Comparison of ENCODE assay signal across 8 mouse cellular contexts in the genomic region with DNA sequence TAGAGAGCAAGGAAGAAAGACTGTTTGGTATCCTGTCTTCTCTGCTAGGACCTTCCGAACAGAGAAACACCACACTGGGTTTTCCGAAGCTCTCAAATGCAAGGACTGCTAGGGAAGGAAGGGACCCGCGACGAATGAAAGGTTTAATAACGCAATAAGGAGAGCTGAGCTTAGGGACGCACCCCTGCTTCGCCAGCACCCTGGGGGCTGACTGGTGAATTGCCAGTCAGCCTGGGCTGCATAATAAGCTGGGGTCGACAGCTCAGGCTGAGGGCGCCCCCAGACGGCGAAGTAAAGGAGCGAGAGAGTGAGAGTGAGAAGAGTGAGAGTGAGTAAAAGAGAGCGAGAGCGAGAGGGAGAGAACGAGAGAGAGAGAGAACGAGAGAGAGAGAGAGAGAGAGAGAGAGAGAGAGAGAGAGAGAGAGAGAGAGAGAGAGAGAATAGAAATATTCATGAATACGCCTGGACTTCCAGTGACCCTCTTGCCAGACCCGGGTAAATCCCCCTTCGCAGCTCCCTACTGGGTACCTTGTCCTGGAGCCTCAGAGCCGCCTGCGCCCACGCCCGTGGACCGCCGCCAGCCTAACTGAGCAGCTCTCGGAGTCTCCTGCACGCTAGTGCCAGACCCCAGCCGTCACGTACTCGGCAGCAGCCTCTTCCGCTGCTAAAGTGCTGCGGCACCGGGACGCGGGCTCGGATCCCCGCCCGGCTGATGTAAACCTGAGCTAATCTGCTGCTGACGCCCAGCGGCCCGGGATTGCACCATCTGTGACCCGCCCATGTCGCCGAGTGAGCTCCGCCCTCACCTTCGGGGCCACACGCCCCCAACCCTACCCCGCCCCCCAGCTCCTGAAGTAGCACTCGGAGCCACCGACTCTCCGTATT. TPM values are rescaled to one million over a fixed set of nuclear protein-coding genes. Genes with fewer than 3 reads are reported as not detected.
A peak's percentile ranks its signal among the peaks of the same experiment; 100 is the strongest.
DNase-seq lines count a peak whose midpoint lies in the region; ATAC-seq and TF ChIP-seq lines count a peak whose summit lies in the region.

A gene (minus strand): TSS at position 704 of the 885 bp plus-strand sequence.

- DNase-seq in G1E (ENCODE audit: low spot score), result peak; percentile 83
- peak; percentile 72 for DNase-seq in cerebellum, adult 11 months
- peak; percentile 74 for DNase-seq in heart, postnatal 25 days (ENCODE audit: low spot score)
- DNase-seq in layer of hippocampus, adult 2 months (ENCODE audit: low spot score in 2 of 2), result peak; percentile 51 to 64
- peak; percentile 93 for DNase-seq in lung, postnatal 10 days
- DNase-seq in ovary, postnatal 14 days (ENCODE audit: low spot score), result peak; percentile 62
- peak; percentile 77 to 90 for DNase-seq in thymus, postnatal 10 days (ENCODE audit: low spot score in 2 of 2)

- TF ChIP-seq CTCF in G1E (IDR thresholded peaks at IDR 0.05; ENCODE audit: low read depth, low read length), result peak; percentile 14; the same call in 1 of the 2 replicates
- peak; percentile 82 for TF ChIP-seq CTCF in layer of hippocampus, adult 2 months (conservative IDR thresholded peaks at IDR 0.05)

- H3K9me3 ChIP-seq in G1E (replicated peaks), result no peaks in the 10 kb centered on the region
- no peaks in the 10 kb centered on the region for H3K9me3 ChIP-seq in forebrain, embryonic 15.5 days

- under 1% methylated on average over 52 of the region's 52 CpGs for WGBS in forebrain, embryonic 15.5 days

- peak within 1 kb of the TSS; percentile 84 for H3K4me2 ChIP-seq in forebrain, embryonic 15.5 days (replicated peaks)

- peaks cover 67% of the 10 kb centered on the region for H3K4me1 ChIP-seq in G1E (ENCODE audit: insufficient read depth, low read depth, low read length)
- peaks cover 15% of the 10 kb centered on the region for H3K4me1 ChIP-seq in forebrain, embryonic 15.5 days

- 0 out of 2 replicates have a peak within 1 kb of the TSS, but pooled peaks have one; percentile 28 for H3K27ac ChIP-seq in forebrain, embryonic 15.5 days (replicated peaks)
- peak within 1 kb of the TSS; percentile 73 for H3K27ac ChIP-seq in layer of hippocampus, adult 2 months

- peak within 1 kb of the TSS; percentile 82 for H3K4me3 ChIP-seq in G1E (ENCODE audit: low read depth, low read length)
- H3K4me3 ChIP-seq in forebrain, embryonic 15.5 days, result peak within 1 kb of the TSS; percentile 56
- peak within 1 kb of the TSS; percentile 75 for H3K4me3 ChIP-seq in layer of hippocampus, adult 2 months

- ATAC-seq in G1E (ENCODE audit: extremely low read depth, insufficient number of reproducible peaks, low FRiP score, poor library complexity, severe bottlenecking), result peak; percentile 52
- peak; percentile 87 for ATAC-seq in forebrain, embryonic 15.5 days (replicated peaks)

- H3K27me3 ChIP-seq in G1E (ENCODE audit: insufficient read depth, low read length), result no peaks in the 10 kb centered on the region
- H3K27me3 ChIP-seq in forebrain, embryonic 15.5 days, result 0 out of 2 replicates have a peak, but pooled peaks cover 6% of the 10 kb centered on the region

- peaks cover 36% of the 10 kb centered on the region for H3K36me3 ChIP-seq in G1E (replicated peaks)
- H3K36me3 ChIP-seq in forebrain, embryonic 15.5 days, result no peaks in the 10 kb centered on the region

- intact Hi-C loops in heart, postnatal 25 days (cut with DNase I), result no loop called here

- H3K9ac ChIP-seq in forebrain, embryonic 15.5 days (replicated peaks), result peak within 1 kb of the TSS; percentile 41

RNA-seq across cellular contexts. Expression of the gene that starts here (rescaled TPM):
- total RNA-seq in G1E (2014; fragmentation: Nextera tagmentation) (24.5 and 25.0 TPM in 2 replicates), G1E (2017) (1.9 and 2.1 TPM in 2 replicates)
- 17.8 and 24.9 TPM in 2 replicates for polyA plus RNA-seq in G1E (2012)
- 0.55 and 0.85 TPM in 2 replicates for polyA plus RNA-seq in forebrain, embryonic 15.5 days (2015; fragmentation: Nextera tagmentation; extraction: Ambion mirVana)
- total RNA-seq in heart, postnatal 25 days (2021), result 1 to 10 TPM; 2.2 to 3.0 TPM
- under 1 TPM; 0.41 to 0.54 TPM for total RNA-seq in layer of hippocampus, adult 2 months (2021)

Comparison
In these comparisons a context has a peak if more than half of its experiments do, and no peak if none do; other contexts are left out.
1. Peak in every context shown above with its lines: DNase-seq, ATAC-seq, H3K4me3 ChIP-seq and H3K27ac ChIP-seq.
2. RNA of the gene that starts here (polyA plus RNA-seq): 17.8 to 24.9 TPM in G1E; 0.55 to 0.85 TPM in forebrain, embryonic 15.5 days; every median in the first group is over 10 times any median in the second.
3. Peak in ATAC-seq, H3K4me3 ChIP-seq, H3K27ac ChIP-seq, H3K9ac ChIP-seq and H3K4me2 ChIP-seq in forebrain, embryonic 15.5 days; RNA of the gene not detected or under 1 TPM.
4. Peak in DNase-seq, H3K4me3 ChIP-seq and H3K27ac ChIP-seq in layer of hippocampus, adult 2 months; RNA of the gene not detected or under 1 TPM.